10 mouse cellular contexts compared by ENCODE assay signal in the genomic region with DNA sequence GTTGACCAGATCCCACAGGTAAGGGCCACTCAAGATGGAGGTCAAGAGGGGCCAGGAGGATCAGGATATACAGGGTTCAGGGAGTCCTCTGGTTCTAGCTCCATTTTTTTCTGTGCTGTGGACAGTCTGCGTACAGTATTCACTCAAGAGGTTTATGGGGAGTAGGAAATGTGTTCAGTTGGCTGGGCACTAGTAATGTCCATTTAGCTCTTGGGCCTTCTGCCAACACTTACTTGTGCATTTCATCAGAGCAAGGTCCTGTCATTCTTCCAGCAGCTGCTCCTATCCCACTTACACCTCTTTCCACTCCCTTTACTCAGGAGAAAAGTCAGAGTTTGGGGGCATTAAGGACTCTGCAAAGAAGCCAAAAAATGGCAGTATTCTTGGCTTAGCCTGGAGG. TPM values are rescaled to one million over a fixed set of nuclear protein-coding genes. Genes with fewer than 3 reads are reported as not detected.
DNase-seq lines count a peak whose midpoint lies in the region; ATAC-seq lines count a peak whose summit lies in the region.
"Had no signal": no experiment of that assay in that cellular context is flagged by ENCODE, and none has a peak within 500 bp of the region (broad histone marks: within the 10 kb centered on the region; RNA-seq: fewer than 3 reads in every experiment).

No protein-coding gene starts in this region.

- H3K4me1 ChIP-seq in kidney, embryonic 14.5 days (ENCODE audit: control insufficient read depth, insufficient read depth, low read length) = no peaks in the 10 kb centered on the region

- H3K27me3 ChIP-seq in kidney, embryonic 14.5 days (ENCODE audit: control insufficient read depth, insufficient read depth, low read length) = no peaks in the 10 kb centered on the region

- peak; percentile 64 for DNase-seq in kidney, adult 11 months
- DNase-seq in adrenal gland, postnatal 36 days = peak; percentile 25 to 45
- DNase-seq in cerebellum, adult 9-10 months = peak; percentile 87
- peak; percentile 60 to 84 for DNase-seq in kidney, postnatal 36 days
- DNase-seq in right cerebral cortex, postnatal 36 days (ENCODE audit: low spot score in 2 of 2) = no peak
- no peak for DNase-seq in right cerebral cortex, postnatal 25 days
- no peak for DNase-seq in frontal cortex, postnatal 25 days (ENCODE audit: low spot score in 2 of 2)

- ATAC-seq in kidney, embryonic 14.5 days (ENCODE audit: low FRiP score, low TSS enrichment) = no peak

- H3K27ac ChIP-seq in kidney, embryonic 14.5 days (ENCODE audit: low read depth, low read length) = no peak overlapping the region
- H3K27ac ChIP-seq: macrophage had no signal

- H3K4me3 ChIP-seq in kidney, embryonic 14.5 days (ENCODE audit: low read length) = no peak overlapping the region
- H3K4me3 ChIP-seq: heart, adult 2 months had no signal

- WGBS in kidney, embryonic 14.5 days = 96% methylated on average over 1 of the region's 1 CpGs

- peaks cover 26% of the 10 kb centered on the region for H3K36me3 ChIP-seq in kidney, embryonic 14.5 days (ENCODE audit: control insufficient read depth, insufficient read depth, low read length)

- no peak overlapping the region for H3K4me2 ChIP-seq in kidney, embryonic 14.5 days (replicated peaks; ENCODE audit: low read depth, low read length)

- H3K9ac ChIP-seq in kidney, embryonic 14.5 days (ENCODE audit: low read depth, low read length) = no peak overlapping the region

- no peaks in the 10 kb centered on the region for H3K9me3 ChIP-seq in kidney, embryonic 14.5 days (ENCODE audit: control insufficient read depth, low read length)

RNA-seq across cellular contexts. Expression of a gene that starts 33.4 kb away (rescaled TPM):
- 53.4 and 64.1 TPM in 2 replicates for polyA plus RNA-seq in kidney, embryonic 14.5 days (2014; fragmentation: Nextera tagmentation; extraction: Ambion mirVana)
- 100 to 1,000 TPM; 201 to 212 TPM for total RNA-seq in adrenal gland, postnatal 36 days (2021)

Comparison
In these comparisons a context has a peak if more than half of its experiments do, and no peak if none do; other contexts are left out.
1. DNase-seq: peak in kidney, adult 11 months (single experiment), adrenal gland, postnatal 36 days (2 of 2), cerebellum, adult 9-10 months (single experiment) and kidney, postnatal 36 days (2 of 2); none in right cerebral cortex, postnatal 36 days (0 of 2), right cerebral cortex, postnatal 25 days (single experiment) and frontal cortex, postnatal 25 days (0 of 2).